Mouse (Mus musculus) CH12.LX (cell line): ENCODE data around the gene Calm5.

Experiments
- POLR2A ChIP-seq: IDR thresholded peaks from 2 replicates; pipeline ENCODE4 v1.6.1; 2011; ENCODE audit warnings: low read depth, mild to moderate bottlenecking, improper control_type of control experiment, low read length
- ZC3H11A ChIP-seq: IDR thresholded peaks from 2 replicates; pipeline ENCODE4 v1.6.1; 2012; ENCODE audit warnings: low read depth, mild to moderate bottlenecking, inconsistent platforms, low read length, improper control_type of control experiment

GRCm38 (mm10) chr13:3872832-3873231, 18.9 kb downstream of the Calm5 start:
- no peak for TF ChIP-seq ZC3H11A
- TF ChIP-seq POLR2A = no peak
